Comparison of ENCODE assay signal across 23 mouse cellular contexts in the genomic region with DNA sequence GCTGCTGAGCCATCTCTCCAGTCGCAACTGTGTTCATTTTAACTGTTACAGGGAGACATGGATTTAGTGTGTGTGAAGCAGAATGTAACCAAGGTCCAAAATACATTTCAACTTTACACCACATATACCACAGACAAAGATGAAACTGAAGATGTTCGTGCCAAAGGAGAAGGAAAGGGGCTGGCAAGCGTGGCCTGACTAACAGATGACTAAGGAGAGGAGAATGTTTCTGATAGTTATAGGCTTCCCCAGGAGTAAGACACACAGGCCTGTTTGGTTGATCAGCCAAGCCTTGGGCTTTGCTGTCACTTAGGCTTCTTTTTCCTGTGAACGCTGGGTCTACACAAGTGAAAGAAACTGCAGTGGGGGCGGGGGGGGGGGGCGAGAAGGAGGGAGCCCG.
"Had no signal": no experiment of that assay in that cellular context is flagged by ENCODE, and none has a peak within 500 bp of the region (broad histone marks: within the 10 kb centered on the region; RNA-seq: fewer than 3 reads in every experiment).

No protein-coding gene starts in this region.

- H3K9me3 ChIP-seq: kidney, embryonic 15.5 days; limb, embryonic 12.5 days; limb, embryonic 15.5 days; lung, embryonic 15.5 days; neural tube, embryonic 12.5 days; neural tube, embryonic 15.5 days had no signal

- DNase-seq: kidney, adult 8-10 months; kidney, postnatal 14 days; kidney, postnatal 4 days; left cerebral cortex, postnatal 4 days; liver, postnatal 0 days; lung, postnatal 14 days; lung, postnatal 4 days; midbrain, embryonic 14.5 days; retina, postnatal 1 day; right cerebral cortex, postnatal 25 days; thymus, adult 2 months; thymus, postnatal 14 days; thymus, postnatal 4 days had no signal

- H3K36me3 ChIP-seq: kidney, embryonic 15.5 days; limb, embryonic 12.5 days; limb, embryonic 15.5 days; lung, embryonic 15.5 days; neural tube, embryonic 12.5 days; neural tube, embryonic 15.5 days had no signal

- H3K4me3 ChIP-seq: kidney, embryonic 15.5 days; limb, embryonic 12.5 days; limb, embryonic 15.5 days; lung, embryonic 15.5 days; neural tube, embryonic 12.5 days; neural tube, embryonic 15.5 days had no signal

- H3K27ac ChIP-seq: kidney, embryonic 15.5 days; limb, embryonic 12.5 days; limb, embryonic 15.5 days; liver, embryonic 14.5 days; lung, embryonic 15.5 days; neural tube, embryonic 12.5 days; neural tube, embryonic 15.5 days; stomach, postnatal 0 days had no signal

- H3K9ac ChIP-seq: kidney, embryonic 15.5 days; limb, embryonic 12.5 days; limb, embryonic 15.5 days; liver, embryonic 14.5 days; liver, postnatal 0 days; lung, embryonic 15.5 days; neural tube, embryonic 12.5 days; neural tube, embryonic 15.5 days had no signal

- ATAC-seq: liver, postnatal 0 days had no signal

- H3K27me3 ChIP-seq: kidney, embryonic 15.5 days; limb, embryonic 12.5 days; limb, embryonic 15.5 days; lung, embryonic 15.5 days; neural tube, embryonic 12.5 days; neural tube, embryonic 15.5 days had no signal

- H3K4me1 ChIP-seq: limb, embryonic 12.5 days; limb, embryonic 15.5 days; lung, embryonic 15.5 days had no signal

- H3K4me2 ChIP-seq: kidney, embryonic 15.5 days; limb, embryonic 12.5 days; limb, embryonic 15.5 days; liver, embryonic 11.5 days; lung, embryonic 15.5 days; midbrain, embryonic 11.5 days; neural tube, embryonic 12.5 days; neural tube, embryonic 15.5 days had no signal
